Mouse (Mus musculus) right cerebral cortex, postnatal 4 days (tissue): ENCODE results near the gene Slc23a2.

Experiments
- DNase-seq: peaks from one replicate; pipeline ENCODE4 v3.0.0-alpha.2; 2022

Gene Slc23a2

DNA sequence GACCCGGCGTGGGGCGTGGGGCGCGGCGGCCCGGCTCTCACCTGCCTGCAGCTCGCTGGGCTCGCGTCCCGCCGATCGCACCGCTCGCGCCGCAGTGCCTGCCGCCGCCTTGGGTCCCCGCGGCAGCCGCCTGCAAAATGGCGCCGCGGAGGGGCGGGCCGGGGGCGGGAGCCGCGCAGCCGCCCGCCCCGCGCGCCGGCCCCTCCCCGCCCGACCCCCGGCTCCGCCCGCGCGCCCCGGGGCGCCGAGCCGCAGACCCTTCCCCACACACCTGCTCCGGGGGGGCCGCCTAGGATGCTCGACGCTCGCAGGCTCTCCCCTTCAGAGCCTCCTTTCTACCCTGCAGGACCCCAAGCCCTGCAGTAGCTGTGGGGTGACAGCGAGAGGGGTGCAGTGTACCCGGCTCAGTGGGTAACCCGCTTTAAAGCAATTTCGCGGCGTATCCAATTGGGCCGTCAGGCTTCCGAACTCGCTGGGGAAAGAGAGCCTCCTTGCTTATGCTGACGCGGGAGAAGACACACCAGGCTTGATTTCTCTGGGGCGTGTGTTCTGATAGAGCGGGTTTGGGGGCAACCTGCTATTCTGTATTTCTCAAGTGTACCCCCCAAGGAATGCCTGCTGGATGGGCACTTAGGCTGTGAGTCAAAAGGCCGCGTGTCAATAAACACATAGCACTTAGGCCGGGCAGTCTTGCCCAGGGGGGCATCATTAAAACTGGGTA, at the start of gene Slc23a2:
TSS of gene Slc23a2 (minus strand) at position 138 of the 721 bp plus-strand sequence.
- DNase-seq, result peak; percentile 63

DNA sequence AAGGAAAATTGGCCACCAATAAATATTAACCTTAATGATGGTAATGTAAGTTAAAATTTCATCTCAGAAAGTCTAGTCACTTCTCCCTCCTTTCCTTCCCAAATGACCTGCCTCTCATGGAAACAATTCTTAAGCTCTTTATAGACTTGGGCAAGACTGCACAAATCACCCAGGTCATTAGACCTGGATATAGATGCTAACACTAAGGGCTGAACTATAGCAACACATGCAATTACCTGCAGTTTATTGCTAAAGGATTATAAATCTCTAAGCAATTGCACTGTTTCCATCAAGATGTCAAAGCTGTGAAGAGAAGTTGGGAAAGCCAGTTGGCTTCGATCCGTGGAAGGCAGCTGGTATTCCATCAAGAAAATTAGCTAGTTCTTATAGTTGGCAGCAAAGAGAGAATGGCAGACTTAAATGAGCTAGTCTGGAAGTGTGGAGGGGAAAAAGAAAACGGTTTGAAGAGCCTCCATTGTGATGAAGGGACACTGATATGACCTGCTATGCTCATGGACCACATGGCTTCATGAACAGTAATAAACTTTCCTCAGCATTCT, 45.8 kb upstream of the Slc23a2 start:
- peak; percentile 10 for DNase-seq

DNA sequence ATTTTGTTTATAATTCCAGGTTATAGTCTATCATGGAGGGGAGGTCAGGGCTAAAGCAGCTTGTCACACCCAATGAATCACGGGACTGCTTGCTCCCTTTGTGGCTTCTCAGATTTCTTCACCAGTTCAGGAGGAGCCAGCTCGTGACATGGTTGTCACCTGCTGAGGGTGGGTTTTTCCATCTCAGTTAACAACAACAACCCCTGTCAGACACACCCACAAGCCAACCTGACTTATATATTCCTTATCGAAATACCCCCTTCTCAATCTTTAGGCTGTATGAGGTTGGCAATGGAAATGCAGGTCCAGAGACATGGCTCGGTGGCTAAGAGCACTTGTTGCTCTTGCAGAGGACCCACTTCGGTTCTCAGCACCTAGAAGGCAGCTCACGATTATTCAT, 39.0 kb upstream of the Slc23a2 start:
- DNase-seq, result no peak

DNA sequence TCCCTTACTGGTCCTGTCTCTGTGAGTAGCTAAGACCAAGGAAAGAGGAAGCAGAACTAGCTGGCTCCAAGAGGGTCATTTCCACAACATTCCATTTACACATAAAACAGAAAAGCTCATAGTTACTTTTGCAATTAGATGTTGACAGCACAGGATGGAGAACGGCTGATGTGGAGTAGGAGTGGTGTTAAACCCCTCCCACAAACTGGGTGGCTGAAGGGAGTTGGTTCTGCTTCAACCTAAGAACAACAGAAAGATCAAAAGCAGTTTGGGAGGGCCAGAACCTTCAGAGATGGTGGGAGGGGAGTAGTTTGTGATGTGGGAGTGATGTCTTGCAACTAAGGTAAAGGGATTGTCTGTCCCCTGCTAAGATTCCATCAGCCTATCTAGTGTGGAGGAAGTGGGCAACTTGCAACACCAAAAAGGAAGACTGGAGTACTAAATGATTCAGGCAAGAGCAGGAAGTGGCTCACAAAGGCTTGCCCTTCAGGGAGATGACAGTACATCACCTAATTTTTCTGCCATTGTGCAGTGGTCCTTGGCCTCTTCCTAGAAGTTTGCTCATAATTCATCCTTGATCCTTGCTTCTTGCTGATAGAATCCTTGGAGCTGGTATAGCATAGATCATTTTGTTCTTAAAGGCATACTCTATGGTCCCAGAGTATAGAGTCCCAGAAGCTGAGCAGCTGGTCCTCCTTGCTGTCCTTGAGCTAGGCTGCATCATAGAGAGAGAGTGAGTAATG, 35.7 kb upstream of the Slc23a2 start:
- no peak for DNase-seq

DNA sequence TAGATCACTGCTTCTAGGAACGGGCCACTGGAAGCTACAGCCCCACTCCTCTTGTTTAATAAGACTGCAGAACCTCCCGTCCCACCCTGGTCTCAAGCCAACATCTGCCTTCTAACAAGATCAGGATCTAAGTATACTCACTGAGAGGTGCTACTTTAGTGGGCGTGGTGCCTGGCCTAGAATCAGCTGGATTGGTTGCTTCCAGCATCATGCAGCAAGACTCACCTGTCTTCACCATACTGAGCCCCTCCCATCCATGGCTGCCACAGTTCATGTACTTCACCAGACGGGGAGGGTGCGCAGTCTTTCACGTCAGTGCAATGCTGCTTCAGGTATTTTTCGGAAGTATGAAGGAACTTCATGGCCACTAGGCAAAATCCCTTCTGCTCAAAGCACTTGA, 34.5 kb upstream of the Slc23a2 start:
- no peak for DNase-seq

DNA sequence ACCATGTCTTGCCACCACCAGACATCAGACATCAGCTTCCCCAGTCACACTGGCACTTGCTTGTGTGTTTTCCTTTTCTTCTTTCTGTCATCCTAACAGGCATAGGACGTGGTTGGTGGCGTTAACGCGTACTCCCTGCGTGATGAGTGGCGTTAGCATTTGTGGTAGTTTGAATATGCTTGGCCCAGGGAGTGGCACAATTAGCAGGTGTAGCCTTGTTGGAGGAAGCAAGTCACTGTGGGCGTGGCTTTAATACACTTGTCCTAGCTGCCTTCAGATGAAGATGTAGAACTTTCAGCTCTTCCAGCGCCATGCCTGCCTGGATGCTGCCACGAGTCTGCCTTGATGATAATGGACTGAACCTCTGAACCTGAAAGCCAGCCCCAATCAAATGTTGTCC, 32.5 kb upstream of the Slc23a2 start:
- no peak for DNase-seq

DNA sequence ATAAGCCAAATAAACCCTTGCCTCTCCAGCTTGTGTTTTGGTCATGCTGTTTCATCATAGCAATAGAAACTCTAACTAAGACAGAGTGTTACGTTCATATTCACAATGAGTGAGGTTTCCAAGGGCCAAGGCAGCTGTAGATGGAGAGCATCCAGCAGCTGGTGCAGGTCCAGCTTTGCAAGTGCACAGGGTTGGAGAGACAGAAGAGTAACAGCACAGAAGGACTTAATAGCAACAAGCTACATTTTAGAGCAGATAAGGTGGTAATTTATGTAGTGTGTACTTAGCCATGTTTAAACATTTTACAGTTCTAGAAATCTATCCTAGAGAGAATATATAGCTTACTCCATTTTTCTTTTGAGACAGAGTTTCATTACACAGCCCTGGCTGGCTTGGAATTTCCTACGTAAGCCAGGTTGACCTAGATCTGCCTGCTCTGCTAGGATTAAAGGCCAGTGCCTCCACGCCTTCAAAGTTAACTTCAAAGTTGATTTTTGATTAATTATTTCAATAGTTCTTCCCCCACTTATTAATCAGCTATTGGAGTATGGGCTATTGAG, 31.5 kb upstream of the Slc23a2 start:
- DNase-seq, result no peak

DNA sequence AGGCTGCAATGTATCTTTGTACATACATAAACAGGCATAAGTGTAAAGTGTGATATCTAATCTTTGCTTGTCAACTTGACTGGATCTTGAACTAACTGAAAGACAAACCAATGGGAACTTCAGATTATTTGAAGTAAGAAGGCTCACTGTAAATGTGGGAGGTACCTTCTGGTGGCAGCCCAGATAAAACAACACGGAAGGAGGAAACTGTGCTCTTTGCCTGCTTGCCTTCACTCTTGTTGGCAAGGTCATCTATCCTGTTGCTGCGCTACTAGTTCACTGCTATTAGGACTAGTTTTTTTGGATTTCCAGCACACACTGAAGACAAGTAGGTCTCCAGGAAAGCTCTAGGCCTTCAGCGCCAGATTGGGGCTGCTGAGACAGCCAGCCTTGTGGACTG, 29.1 kb upstream of the Slc23a2 start:
- no peak for DNase-seq

DNA sequence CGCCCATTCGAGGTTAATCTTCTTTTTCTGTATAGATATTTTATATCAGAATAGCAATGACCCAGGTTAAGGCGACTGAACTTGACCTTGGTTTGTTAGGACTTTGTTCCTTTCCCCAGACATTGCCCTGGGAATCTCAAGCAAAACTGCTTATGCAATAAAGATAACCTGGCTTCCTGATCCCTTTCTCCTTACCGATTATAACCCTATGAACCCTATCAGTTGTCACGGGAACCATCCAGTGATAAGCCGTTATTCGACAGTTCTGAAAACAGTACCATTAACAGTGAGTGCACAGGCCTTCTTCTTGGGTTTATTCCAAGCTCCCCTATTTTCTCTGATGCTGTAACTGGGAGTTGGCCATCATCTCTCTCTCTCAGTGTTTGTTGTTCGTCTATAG, 27.0 kb upstream of the Slc23a2 start:
- DNase-seq, result no peak

DNA sequence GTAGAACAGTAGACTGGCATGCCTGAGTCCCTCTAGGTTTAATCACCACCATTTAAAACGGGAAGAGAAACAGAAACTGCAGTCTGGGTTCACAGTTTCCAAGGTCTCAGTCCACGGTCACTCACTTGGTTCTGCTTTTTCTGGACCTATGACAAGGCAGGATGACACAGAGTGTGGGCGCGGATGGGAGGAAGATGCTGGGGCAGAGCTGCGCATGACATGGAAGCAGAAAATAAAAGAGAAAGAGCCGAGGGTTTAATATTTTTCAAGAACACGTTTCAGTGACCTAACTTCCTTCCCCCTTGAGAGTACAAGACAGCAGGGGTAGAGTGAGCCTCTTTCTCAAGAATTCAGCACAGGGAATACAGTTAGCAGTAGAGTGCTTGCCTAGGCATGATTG, 24.2 kb upstream of the Slc23a2 start:
- DNase-seq, result no peak

DNA sequence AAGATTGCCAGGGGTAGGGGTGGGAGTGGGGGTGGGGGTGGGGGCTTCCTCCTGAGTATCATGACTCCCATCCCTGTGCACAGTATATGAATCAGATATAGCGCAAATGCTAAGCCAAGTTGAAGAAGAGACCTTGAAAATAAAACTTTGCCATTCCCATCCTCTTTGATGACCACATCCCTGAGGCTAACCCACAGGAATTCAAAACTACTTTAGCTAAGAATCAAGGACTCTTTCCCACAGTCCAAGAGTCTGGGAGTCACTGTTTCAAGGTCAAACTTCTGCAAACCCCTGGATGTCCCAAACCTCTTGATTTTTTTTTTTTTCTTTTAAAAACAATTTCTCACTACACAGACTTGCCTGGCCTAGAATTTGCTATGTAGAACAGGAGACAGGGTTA, 18.7 kb upstream of the Slc23a2 start:
- no peak for DNase-seq

DNA sequence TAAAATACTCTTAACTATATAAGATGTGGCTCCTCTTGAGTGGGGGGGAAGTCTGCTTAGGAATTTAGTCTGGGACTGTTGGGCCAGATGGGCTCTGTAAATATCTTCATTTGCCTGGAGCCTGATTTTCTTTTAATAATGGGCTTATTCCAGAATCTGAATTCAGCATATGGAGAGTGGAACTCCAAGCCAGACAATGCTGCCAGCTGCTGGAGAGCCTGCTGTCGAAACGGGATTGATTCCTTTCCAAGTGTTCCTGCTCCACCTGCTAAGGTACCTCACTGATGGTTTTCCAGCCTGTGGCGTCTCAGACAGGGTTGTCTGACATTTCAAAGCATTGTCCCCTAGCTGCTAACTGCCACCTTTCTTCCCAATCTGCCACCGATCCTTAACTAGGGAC, 12.6 kb upstream of the Slc23a2 start:
- DNase-seq, result no peak

DNA sequence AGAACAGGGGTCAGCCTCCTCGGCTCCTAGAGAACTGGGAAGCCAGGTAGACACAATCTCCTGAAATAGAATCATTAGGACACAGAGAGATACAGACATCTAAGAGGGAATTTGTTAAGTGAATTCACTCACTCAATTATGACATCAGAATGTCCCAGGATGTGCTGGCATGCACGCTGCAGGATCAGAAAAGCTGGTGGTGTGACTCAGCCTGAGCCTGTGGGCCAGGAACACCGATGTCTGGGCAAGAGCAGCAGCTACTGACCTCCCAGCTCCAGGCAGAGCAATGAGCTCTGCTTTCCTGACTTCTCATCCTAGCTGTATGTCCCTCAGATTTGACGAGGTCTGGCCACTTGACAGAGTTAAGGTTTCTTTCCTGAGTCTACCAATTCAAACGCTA, 7.8 kb upstream of the Slc23a2 start:
- no peak for DNase-seq

DNA sequence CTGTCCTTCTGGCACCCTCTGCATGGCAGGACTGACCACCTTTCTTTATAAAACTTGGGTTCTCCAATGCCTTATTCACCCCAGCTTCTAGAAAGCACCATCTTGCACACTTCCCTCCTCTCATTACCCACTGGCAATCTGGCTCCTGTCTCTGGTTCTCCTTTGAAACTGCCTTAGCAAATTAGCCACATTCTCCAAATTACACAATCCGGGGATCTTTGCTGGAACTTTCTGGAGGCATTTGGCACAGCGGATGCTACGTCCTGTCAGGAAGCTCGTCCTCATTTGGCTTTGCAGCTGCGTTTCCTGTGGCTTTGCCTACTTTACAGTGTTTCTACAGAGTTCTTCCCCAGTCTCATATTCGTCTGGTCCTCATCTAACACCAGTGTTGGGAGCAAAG, 6.7 kb upstream of the Slc23a2 start:
- DNase-seq, result no peak

DNA sequence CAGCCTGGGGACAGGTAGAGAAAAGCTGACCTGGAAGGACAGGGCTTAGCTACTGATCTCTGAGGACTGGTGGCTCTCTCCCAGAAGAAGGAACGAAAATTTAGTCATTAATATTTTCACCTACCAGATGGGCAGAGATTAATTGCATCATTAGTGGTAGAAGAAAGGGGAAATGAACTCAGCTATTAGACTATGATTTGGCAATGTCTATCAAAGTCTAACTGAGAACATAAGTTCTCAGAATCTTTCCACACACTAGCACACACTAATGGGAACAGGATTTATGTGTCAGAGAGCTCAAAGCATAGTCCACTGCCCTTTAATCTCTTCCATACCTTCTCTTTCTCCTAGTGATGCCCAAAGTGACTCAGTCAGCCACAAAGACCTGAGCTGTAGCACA, 6.0 kb upstream of the Slc23a2 start:
- no peak for DNase-seq

DNA sequence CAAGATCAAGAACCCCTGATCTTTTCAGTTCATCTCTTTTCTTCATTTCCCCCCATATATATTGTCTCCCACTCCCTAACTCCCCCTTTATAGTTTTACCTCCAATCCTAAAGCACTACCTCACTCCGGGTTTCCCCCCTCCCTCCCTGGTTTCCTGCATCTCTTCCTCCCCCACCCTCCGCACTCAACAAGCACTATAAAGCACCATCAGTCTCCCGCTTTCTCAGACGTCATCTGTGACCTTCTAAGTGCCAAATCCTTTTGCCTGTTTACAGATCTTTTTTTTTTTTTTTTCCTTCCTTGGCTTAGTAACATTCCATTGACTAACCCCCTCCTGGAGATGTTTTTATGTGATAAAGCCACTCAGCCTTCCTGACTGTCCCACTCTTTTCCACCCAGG, 1.6 kb upstream of the Slc23a2 start:
- DNase-seq, result no peak

DNA sequence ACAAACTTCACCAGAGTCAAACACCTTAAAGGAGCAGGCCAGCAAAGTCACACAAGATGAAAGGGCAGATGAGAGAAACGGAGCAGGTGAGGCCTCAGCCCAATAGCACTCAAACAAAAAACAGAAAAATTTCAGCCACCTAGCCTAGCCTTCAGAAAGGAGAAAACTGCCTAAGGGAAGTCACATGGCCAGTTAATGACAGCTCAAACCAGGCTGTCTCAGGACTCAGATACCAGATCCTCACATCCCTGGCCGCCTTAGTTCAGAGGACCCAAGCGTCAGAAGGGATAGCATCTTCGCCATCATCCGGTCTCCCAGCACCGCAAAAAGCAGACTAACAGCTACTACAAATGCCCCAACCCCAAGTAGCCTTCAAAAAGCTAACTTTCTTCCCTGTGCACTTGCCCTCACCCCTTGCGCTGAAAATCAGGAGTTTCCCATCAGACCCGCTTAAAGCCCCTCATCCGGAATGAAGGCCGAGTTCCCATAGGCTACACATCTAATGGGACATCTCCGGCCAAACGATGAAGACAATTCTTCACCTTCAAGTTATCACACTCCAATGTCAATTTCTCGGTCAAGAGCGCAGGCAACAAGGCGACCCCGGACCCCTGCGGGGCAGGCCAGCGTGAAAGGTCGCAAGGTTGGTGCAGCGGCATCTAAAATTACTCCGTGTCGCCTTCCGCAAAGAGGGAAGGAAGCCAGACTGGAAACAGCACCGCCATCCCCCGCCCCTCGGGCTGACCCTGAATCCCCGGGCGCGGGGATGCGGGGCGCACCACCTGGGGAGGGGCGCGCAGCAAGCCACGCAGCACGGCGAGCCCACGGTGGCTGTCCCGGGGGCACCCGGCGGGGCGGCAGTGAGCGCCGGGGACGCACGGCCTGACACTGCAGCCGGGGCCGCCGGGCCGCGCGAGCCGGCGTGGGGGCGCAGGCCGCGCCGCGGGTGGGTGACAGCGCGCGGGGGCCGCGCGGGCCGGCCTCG, 673 bp downstream of the Slc23a2 start:
- DNase-seq, result peak; percentile 25

DNA sequence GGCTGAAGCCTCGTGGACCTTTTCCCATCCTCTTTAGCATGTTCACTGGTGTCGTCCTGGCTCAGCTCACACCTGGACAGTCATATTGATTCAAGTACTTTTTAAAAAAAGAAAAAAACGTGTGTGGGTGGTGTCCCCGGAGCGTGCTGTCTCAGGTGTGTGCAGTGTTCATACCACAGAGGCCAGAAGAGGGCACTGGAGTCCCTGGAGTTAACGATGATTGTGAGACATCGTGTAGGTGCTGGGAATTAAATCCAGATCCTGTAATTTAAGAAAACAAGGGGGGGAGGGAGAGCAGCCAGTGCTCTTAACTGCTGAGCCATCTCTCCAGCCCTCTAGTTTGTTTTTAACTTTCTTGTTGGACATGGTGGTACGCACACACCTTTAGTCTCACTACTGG, 2.3 kb downstream of the Slc23a2 start:
- no peak for DNase-seq

DNA sequence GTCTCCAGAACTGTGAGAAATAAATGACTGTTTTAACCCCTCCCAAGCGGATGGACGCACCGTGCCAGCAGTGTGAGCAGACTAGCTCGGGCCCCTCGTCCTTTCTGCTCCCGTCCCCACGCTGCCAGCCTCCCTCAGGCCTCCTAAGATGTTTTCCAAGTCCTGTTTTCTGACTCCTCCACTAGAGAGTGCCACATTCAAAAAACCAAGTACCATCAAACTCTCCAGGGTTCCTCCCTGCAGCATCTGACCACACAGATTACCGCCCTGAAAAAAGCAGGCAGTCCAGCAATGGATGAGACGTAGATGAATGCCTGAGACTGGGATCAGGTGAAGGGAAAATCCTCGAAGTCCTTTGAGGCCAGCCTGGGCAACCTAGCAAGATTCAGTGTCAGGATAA, 4.4 kb downstream of the Slc23a2 start:
- no peak for DNase-seq

DNA sequence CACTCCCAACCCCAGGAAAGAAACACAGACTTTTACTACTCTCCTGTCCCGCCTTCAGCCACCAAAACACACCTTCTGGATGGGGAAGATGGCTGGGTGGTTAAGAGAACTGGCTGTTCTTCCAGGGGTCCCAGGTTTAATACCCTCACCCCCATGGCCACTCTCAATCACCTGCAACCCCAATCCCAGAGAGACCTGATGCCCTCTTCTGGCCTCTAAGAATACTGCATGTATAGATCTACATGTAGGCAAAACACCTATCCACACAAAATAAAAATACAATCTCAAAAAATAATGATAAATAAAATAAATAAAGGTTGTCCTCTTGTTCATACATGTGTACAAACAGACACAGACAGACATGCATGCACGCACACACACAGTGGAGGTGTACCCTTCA, 5.8 kb downstream of the Slc23a2 start:
- no peak for DNase-seq

DNA sequence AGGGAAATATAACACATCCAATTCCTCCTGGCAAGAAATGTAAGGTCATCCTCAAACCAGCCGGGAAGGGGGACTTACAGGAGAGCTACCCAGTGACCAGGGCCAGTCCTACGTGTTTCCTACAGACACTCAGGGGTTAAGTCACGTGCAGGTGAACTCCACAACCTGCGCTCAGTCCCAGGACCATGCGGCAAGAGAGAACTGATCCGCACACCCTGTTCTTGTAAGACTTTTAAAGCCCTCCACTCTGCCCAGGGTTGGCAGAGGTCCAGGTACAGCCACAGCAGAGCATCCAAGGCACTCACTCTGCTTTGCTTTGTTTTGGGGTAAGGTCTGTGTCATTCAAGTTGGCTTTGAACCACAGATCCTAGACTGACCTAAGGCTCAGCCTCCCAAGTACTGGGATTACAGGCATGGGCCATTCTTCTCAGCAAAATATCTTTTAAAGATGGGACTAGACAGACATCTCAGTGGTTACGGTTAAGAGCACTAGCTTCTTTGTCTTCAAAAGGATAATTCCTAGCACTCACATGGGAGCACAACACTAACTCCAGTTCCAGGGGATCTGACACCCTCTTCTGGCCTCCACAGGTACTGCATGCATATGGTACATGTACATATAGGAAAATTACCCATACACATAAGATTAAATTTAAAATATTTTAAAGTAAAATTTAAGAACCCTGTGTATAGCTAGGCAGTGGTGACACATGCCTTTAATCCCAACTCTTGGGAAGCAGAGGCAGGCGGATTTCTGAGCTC, 8.9 kb downstream of the Slc23a2 start:
- peak; percentile 57 for DNase-seq

DNA sequence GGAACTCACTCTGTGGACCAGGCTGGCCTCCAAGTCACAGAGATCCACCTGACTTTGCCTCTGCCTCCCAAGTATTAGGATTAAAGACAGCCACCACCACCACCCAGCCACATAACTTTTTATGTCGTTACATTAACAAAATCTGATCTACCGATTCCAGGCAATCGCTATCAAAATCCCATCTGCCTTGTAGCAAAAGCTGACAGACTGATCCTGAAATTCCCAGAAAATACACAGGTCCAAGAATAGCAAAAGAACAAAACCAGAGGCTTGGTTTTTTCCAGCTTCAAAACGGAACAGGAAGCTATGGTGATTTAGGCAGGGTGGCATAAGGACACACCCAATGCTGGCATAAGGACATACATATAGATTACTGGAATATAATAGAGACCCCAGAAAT, 10.2 kb downstream of the Slc23a2 start:
- no peak for DNase-seq
